Mouse (Mus musculus) limb, embryonic 12.5 days (tissue): ENCODE data around the gene Cops2. TPM values are rescaled to one million over a fixed set of nuclear protein-coding genes. Genes with fewer than 3 reads are reported as not detected.
A peak's percentile ranks its signal among the peaks of the same experiment; 100 is the strongest.

Source experiments
- ATAC-seq: fragments of 200-750 bp; cut with Nextera tagmentation; 2 replicates; pipeline ENCODE4 v1.8.0; 2017; ENCODE audit warnings: low read depth, moderate TSS enrichment; ENCODE audit not compliant: insufficient number of reproducible peaks, insufficient read depth, low FRiP score, low TSS enrichment
- H3K27ac ChIP-seq: fragments of 300-500 bp; sonication (generic); 2 replicates; pipeline ENCODE4 v1.5.1; 2016; ENCODE audit warnings: mild to moderate bottlenecking, moderate library complexity
- H3K27me3 ChIP-seq: fragments of 300-500 bp; sonication (generic); 2 replicates; pipeline ENCODE4 v1.6.1; 2016; ENCODE audit warnings: mild to moderate bottlenecking, moderate library complexity
- H3K36me3 ChIP-seq: fragments of 300-500 bp; sonication (generic); 2 replicates; pipeline ENCODE4 v1.6.1; 2016; ENCODE audit warnings: mild to moderate bottlenecking, moderate library complexity
- H3K4me1 ChIP-seq: fragments of 300-500 bp; sonication (generic); replicated peaks from 2 replicates; pipeline ENCODE4 v1.6.1; 2016
- H3K4me2 ChIP-seq: fragments of 300-500 bp; sonication (generic); 2 replicates; pipeline ENCODE4 v1.6.1; 2016; ENCODE audit warnings: mild to moderate bottlenecking, moderate library complexity
- H3K4me3 ChIP-seq: fragments of 300-500 bp; sonication (generic); replicated peaks from 2 replicates; pipeline ENCODE4 v1.5.1; 2016; ENCODE audit warnings: mild to moderate bottlenecking
- H3K9ac ChIP-seq: fragments of 300-500 bp; sonication (generic); replicated peaks from 2 replicates; pipeline ENCODE4 v1.6.1; 2016; ENCODE audit warnings: mild to moderate bottlenecking, moderate library complexity
- H3K9me3 ChIP-seq: fragments of 300-500 bp; sonication (generic); 2 replicates; pipeline ENCODE4 v1.6.1; 2016; ENCODE audit warnings: mild to moderate bottlenecking, moderate library complexity
- WGBS: fragments of 180-500 bp; shearing (Covaris S2); methylation state at CpG from one replicate; pipeline ENCODE4 v1.1.7; 2016; 5-methylcytosine and 5-hydroxymethylcytosine counted together
- polyA plus RNA-seq: library from polyadenylated mRNA; unstranded; fragments of >200 nt; fragmentation: Nextera tagmentation; extraction: Ambion mirVana; gene quantifications from 2 replicates; pipeline ENCODE4 v1.2.1, GENCODE M21; 2016

Cops2 gene
- polyA plus RNA-seq, 1 experiment from 2014 or later, result 91.7 TPM

DNA sequence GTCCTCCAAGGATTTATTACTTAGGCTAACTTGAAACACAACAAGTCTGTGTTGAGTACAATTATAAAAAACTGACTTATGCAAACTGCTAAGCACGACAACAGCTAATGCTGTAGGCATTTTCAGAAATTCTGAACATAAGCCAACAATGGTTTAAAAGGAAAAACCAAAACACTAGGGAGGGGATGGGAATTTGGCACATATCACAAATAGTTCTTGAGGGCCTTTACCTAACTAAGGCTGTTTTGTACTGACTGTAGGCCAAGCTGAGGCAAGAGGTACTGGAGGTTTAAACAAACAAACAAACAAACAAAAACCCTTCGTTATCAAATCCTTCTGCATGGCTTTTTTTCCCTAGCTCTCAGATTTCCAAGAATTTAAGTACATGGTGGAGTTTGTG, 77.9 kb downstream of the Cops2 start:
- H3K36me3 ChIP-seq, result peaks cover 7% of the 10 kb centered on the region; the same call in 1 of the 2 replicates
- no peak for ATAC-seq
- H3K9ac ChIP-seq, result no peak overlapping the region
- H3K27ac ChIP-seq, result no peak overlapping the region
- H3K27me3 ChIP-seq, result no peaks in the 10 kb centered on the region
- H3K4me1 ChIP-seq, result peaks cover 17% of the 10 kb centered on the region
- peak overlapping the region; percentile 54 for H3K4me2 ChIP-seq
- 78% methylated on average over 2 of the region's 2 CpGs for WGBS
- peak overlapping the region; percentile 91; the same call in 1 of the 2 replicates for H3K4me3 ChIP-seq
- no peaks in the 10 kb centered on the region for H3K9me3 ChIP-seq

Other genes with a start within 250 kb of the Cops2 start
- gene Cep152, start 234.0 kb downstream of the Cops2 start, polyA plus RNA-seq, result 9.3 and 9.7 TPM in 2 replicates
- gene Eid1, start 186.0 kb downstream of the Cops2 start, polyA plus RNA-seq, result 276 and 293 TPM in 2 replicates
- 1.1 and 1.2 TPM in 2 replicates for gene Shc4, start 135.0 kb downstream of the Cops2 start, polyA plus RNA-seq
- gene Secisbp2l, start 76.3 kb downstream of the Cops2 start, polyA plus RNA-seq, result 21.4 and 22.4 TPM in 2 replicates
- 36.7 and 41.7 TPM in 2 replicates for gene Galk2, start within 50 bp of the Cops2 start, polyA plus RNA-seq
- 4.0 and 4.1 TPM in 2 replicates for gene Fgf7, start 175.5 kb upstream of the Cops2 start, polyA plus RNA-seq